Mouse (Mus musculus): ENCODE data around the gene Shisal1.

The Shisal1 gene

GRCm38 (mm10) chr15:84425733-84426132, 21.2 kb downstream of the Shisal1 start:
- no peak for DNase-seq (ENCODE audit: low read depth)

GRCm38 (mm10) chr15:84423781-84424180, 23.1 kb downstream of the Shisal1 start:
- DNase-seq (ENCODE audit: low read depth) = no peak

- DNase-seq (ENCODE audit: low read depth) = no peak
Measured at GRCm38 (mm10) chr15:84418266-84418610, 28.7 kb downstream of the Shisal1 start.

DNA sequence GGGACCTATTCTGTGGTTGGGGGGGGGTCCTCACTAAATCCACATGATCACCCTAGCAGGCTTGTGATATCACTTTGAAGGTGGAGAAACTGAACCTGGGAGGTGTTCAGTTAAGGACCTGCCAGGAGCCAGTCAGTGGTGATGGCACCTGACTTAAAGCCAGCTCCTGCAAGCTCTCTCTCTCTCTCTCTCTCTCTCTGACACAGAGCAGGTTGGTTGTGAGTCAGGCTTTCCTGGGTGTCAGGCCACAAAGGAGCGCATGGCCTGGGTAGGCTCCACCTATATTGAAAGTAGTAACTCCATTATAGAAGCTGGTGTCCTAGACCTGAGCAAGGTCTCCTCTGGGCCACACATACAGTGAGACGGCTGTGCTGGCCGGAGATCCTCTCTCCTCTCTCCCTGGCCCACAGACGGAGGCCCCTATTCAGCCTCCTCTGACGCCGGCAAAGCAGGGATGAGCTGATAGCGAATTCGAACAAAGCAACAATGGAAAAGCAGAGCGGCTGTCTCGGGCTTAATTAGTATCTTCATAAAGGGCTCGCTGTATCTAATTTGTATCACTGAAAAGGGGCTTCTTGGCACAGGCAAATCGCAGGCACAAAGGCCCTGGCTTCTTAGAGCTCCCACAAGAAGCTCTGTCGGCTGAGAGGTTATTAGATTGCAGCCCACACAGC, 29.2 kb downstream of the Shisal1 start:
- DNase-seq (ENCODE audit: low read depth) = no peak

GRCm38 (mm10) chr15:84417017-84417416, 29.9 kb downstream of the Shisal1 start:
- no peak for DNase-seq (ENCODE audit: low read depth)

- DNase-seq (ENCODE audit: low read depth) = no peak
Measured at GRCm38 (mm10) chr15:84414040-84414848, 32.7 kb downstream of the Shisal1 start.

DNA sequence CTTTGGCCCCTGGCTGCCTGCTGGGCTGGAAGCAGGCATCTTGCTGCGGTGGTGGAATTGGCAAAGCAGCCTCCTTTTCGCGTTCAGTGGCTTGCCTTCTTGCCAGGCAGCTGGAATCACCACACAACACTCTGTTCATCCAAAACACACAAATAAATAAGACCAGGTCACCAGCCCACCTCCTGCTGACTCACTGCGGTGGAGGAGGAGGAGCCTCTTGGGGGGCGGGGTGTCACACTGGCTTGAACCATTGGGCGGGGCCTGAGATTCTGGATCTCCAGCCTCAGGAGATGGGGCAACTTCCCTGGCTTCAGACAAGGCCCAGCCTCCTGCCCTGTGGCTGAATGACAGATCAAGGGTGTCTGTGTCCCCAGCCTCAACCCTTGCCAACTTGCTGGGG, 34.5 kb downstream of the Shisal1 start:
- peak; percentile 81 for DNase-seq (ENCODE audit: low read depth)

GRCm38 (mm10) chr15:84410052-84410451, 36.8 kb downstream of the Shisal1 start:
- DNase-seq (ENCODE audit: low read depth) = no peak

DNA sequence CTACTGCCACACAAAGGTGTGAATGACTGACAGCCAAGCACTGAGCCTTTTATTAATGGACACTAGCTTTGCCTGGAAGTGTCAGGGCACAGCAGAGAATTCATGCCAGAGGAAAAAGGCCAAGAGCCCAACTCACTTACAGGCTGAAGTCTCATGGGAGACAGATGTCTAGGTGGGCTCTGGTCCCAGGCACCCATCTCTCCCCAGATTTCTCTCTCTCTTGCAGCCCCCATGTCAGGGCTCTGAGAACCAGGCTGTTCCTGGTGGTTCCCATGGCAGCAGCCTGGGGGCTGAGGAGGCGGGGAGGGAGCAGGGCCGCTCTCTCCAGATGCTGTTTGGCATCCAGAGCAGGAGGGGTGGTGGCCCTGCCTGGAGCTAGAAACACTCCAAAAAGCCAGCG, 38.3 kb downstream of the Shisal1 start:
- no peak for DNase-seq (ENCODE audit: low read depth)

- no peak for DNase-seq (ENCODE audit: low read depth)
Measured at GRCm38 (mm10) chr15:84405759-84406158, 41.1 kb downstream of the Shisal1 start.

DNA sequence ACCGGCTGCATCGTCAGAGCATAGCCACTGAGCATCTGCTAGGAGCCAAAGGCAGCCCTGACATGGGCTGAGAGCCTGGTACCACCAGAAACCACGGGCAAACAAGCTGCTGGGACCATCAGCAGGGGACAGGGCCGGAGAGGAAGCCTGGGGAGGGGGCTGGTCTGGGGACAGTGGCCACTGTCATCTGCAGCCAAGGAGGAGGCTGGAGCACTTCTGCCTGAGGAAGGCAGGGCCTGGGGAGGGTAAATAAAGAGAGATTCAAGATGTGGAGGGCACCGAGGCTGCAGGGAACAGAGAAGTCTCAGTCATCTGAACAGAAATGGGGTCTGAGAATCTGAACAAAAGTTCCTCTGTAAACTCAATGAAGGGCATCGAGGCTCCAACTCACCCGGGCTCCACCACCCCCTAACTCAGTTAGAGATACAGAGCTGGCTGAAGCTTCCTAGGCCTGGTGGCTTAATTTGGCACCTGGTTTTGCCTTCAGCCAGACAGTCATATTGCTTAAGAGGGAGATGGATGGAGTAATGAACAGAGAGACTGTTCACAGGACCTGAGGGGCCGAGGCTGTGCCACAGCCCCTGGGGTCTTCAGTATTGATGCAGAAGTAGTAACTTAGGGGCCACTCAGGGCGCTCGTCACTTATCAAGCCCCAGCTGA, 43.3 kb downstream of the Shisal1 start:
- no peak for DNase-seq (ENCODE audit: low read depth)

DNA sequence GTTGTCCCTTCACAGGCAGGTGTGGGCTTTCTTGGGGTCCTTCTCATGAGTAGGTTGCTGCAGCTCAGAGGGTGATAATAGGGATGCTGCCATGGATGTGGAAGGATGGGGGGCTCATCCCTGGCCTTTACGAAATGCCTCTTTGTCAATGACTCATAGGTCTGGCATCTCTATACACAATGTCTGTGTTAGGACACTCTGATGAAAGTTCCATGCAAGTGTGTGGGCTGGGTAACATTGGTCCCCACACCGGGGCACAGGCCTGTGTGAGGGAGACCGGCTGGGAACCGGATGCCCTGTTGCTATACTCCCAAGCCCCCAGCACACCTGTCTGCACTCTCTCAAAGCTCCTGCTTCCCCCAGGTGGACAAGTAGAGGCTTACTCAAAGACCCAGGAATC, 48.3 kb downstream of the Shisal1 start:
- no peak for DNase-seq (ENCODE audit: low read depth)

DNA sequence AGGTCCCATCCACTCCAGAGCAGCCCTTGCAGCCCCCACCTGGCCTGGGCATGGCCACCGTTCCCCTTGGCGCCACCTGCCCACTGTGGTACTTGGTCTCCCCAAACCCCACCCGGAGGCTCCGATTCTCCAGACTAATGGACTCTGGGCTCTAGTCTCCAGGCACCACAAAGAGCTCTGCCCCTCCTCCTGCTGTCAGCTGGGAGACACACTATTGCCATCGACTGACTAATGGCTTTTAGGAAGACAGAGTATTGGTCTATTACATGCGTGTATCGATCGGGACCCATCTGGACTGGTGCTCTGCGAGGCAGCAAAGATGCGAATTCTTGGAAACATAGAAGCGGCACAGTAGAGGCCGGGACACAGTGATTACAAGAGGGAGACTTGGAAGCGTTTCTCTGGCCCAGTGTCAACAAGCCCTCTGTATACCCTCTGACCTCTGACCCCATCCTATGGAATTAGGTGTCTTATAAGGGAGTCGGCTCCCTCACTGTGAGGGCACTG, 49.2 kb downstream of the Shisal1 start:
- no peak for DNase-seq (ENCODE audit: low read depth)

DNA sequence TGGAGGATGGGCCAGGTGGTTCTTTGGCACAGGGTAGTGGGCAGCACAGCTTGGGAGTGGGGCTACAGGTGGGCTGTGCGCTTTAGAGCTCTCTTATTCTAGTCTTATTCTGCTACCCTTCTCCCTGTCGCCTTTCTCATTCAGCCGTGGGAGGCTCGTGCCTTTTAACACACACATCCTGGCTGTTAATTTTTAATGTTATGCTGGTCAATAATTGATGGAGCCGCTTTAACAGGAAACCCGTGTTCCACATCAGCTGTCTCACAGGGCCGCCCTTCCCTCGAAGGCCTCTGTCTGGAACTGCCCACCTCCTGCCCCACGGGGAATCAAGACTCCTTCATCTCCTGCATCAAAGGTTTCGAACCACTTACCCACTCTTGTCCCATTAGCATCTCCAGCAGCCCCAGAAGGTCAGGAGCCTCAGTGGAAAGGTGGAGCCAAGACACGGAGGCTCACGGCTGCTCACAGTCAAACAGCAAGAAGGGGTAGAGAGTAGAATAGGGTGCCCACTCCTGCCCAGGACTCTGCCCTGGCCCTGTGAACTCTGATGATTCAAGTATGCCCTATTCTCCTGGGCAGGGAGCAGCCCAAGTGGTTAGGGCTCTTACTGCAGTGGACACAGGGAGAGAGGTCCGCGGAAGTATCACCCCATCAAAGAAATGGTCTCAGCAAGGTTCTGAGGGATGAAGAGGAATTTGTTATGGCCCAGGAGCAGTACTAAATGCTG, 51.4 kb downstream of the Shisal1 start:
- DNase-seq (ENCODE audit: low read depth) = no peak

- no peak for DNase-seq (ENCODE audit: low read depth)
Measured at GRCm38 (mm10) chr15:84393341-84393740, 53.6 kb downstream of the Shisal1 start.

DNA sequence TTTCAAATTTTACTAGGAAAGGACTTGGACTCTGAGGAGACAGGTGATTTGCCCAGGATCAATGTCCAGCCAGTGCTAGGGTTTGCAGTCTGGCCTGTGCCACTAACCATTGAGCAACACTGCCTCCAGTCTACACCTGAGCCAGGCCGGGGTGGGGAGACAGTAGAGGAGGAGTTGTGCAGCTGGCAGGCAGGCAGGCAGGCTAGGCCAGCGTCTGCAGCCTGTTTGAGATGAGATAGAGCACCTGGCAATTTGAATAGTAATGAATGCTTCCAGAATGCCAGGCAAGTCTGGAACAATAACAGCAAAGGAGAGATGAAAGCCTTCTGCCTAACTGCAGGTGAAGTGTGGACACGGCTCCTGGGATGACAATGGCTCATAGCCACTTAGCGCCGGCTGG, 54.1 kb downstream of the Shisal1 start:
- no peak for DNase-seq (ENCODE audit: low read depth)

DNA sequence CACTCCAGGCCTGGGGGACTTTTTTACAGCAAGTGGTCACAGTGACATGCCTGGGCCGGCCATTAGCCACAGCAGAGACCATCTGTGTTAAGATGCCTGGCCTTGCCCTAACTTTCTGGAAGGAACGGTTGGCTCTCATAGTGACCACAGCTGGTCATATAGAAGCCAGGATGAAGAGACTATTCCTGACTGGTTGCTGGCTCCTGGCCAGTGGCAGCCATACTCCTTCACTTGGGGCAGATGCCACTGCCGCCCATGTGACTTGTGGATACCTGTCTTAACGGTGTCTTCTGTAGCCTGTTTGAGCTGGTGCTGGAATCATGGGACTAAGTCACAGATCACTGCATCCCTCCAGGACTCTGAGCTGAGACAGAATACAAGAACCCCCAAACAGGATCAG, 54.8 kb downstream of the Shisal1 start:
- DNase-seq (ENCODE audit: low read depth) = no peak

DNA sequence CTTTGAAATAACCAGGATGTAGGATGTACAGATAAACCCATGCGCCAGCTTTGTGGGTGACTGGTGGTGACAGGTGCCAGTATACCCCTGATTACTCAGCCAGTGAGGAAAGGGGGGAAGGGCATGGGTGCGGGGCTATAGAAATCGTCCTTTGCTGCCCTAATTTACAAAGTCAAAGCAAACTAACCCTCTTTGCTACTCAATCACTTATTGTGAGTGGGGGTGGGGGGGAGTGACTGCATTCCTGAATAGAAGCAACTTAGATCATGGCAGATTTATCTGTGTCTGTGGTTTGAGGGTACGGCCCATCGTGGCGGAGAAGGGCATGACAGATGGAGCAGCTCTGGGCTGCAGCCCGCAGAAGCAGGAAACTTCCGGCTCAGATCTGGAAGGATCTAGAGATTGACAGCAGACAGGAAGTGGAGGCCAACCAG, 58.2 kb downstream of the Shisal1 start:
- DNase-seq (ENCODE audit: low read depth) = no peak

DNA sequence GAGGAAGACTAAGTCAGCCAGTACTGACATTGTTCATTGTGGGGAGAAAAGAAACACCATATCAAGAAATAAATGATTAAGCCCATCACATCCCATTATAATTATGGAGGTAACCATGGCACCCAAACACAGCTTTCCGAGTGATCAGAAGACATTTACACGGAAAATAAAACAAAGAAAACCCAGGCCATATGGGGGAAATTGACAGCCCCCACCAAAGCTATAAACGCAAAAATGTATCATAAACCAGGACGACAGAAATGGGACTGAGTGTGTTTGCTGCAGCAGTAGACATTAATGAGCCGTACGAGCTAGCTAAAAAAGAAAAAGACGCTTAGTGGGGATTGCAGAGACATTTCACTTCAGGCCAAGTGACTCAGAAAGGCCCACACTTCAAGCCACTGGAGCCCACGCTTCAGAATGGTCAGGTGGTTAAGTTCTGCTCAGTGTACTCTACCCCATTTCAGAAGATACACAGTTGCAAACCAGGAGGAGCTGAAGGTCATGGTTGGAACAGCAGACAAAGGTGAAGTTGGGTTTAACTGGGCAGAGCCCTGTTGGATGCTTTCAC, 60.8 kb downstream of the Shisal1 start:
- DNase-seq (ENCODE audit: low read depth) = no peak

DNA sequence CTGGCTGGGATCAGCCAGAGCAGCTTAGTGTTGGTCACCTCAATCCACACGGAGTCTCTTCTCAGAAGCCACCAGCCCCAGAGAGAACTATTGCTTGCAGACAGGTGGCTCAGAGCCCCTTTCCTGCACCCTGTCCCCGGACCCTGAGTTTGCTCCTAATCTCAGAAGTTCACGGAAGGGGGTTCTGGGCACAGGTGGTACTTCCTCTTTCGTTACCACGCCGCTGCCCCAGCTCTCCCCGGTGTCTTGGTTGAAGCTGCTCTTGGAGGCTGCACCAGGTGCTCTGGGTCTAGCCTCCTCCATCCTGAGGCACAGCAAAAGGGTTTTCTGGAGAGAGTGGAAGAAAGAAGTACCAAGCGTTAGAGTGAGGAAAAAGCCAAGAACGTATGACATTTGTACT, 62.8 kb downstream of the Shisal1 start:
- no peak for DNase-seq (ENCODE audit: low read depth)

- no peak for DNase-seq (ENCODE audit: low read depth)
Measured at GRCm38 (mm10) chr15:84380181-84380580, 66.7 kb downstream of the Shisal1 start.

- DNase-seq (ENCODE audit: low read depth) = no peak
Measured at GRCm38 (mm10) chr15:84378734-84379133, 68.2 kb downstream of the Shisal1 start.
